Mouse (Mus musculus) intestine, embryonic 16.5 days (tissue): ENCODE measurements around the gene Golga7b. TPM values are rescaled to one million over a fixed set of nuclear protein-coding genes. Genes with fewer than 3 reads are reported as not detected.

Experiments
- ATAC-seq: fragments of 200-750 bp; cut with Nextera tagmentation; 2 replicates; pipeline ENCODE4 v1.8.0; 2017; ENCODE audit warnings: moderate TSS enrichment, moderate library complexity
- H3K27ac ChIP-seq: fragments of 300-500 bp; sonication (generic); 2 replicates; pipeline ENCODE4 v1.5.1; 2014; ENCODE audit warnings: mild to moderate bottlenecking, low read length
- H3K27me3 ChIP-seq: fragments of 300-500 bp; sonication (generic); replicated peaks from 2 replicates; pipeline ENCODE4 v1.6.1; 2014; ENCODE audit warnings: low read length, control low read depth, mixed read lengths; ENCODE audit not compliant: control insufficient read depth, insufficient read depth
- H3K36me3 ChIP-seq: fragments of 300-500 bp; sonication (generic); 2 replicates; pipeline ENCODE4 v1.6.1; 2014; ENCODE audit warnings: low read length, control low read depth; ENCODE audit not compliant: control insufficient read depth, insufficient read depth
- H3K4me1 ChIP-seq: fragments of 300-500 bp; sonication (generic); 2 replicates; pipeline ENCODE4 v1.6.1; 2014; ENCODE audit warnings: low read length, control low read depth, mixed read lengths; ENCODE audit not compliant: control insufficient read depth, insufficient read depth
- H3K4me2 ChIP-seq: fragments of 300-500 bp; sonication (generic); 2 replicates; pipeline ENCODE4 v1.6.1; 2014; ENCODE audit warnings: low read depth, low read length, control low read depth
- H3K4me3 ChIP-seq: fragments of 300-500 bp; sonication (generic); 2 replicates; pipeline ENCODE4 v1.5.1; 2014; ENCODE audit warnings: mild to moderate bottlenecking, low read length
- H3K9ac ChIP-seq: fragments of 300-500 bp; sonication (generic); 2 replicates; pipeline ENCODE4 v1.6.1; 2014; ENCODE audit warnings: low read depth, low read length
- H3K9me3 ChIP-seq: fragments of 300-500 bp; sonication (generic); 2 replicates; pipeline ENCODE4 v1.6.1; 2016; ENCODE audit warnings: low read length, control low read depth; ENCODE audit not compliant: control insufficient read depth
- WGBS: fragments of 180-500 bp; shearing (Covaris S2); extraction: QIAGEN DNeasy Blood & Tissue Kit; methylation state at CpG from one replicate; pipeline ENCODE4 v1.1.7; 2014; 5-methylcytosine and 5-hydroxymethylcytosine counted together
- polyA plus RNA-seq: library from polyadenylated mRNA; unstranded; fragments of >200 nt; fragmentation: Nextera tagmentation; extraction: Ambion mirVana; gene quantifications from 2 replicates; pipeline ENCODE4 v1.2.1, GENCODE M21; 2015

Gene Golga7b
- polyA plus RNA-seq, 1 experiment from 2014 or later: 1.2 TPM

- WGBS: 73% methylated on average over 8 of the region's 8 CpGs
Observed at GRCm38 (mm10) chr19:42260486-42260885, 13.1 kb downstream of the Golga7b start.

GRCm38 (mm10) chr19:42263524-42263923 is 16.1 kb downstream of the Golga7b start:
- Histone ChIP-seq H3K4me2 (no peak overlapping the region), H3K4me3 (no peak overlapping the region), H3K27ac (no peak overlapping the region), H3K9me3 (no peaks in the 10 kb centered on the region), H3K9ac (no peak overlapping the region), H3K27me3 (no peaks in the 10 kb centered on the region), H3K36me3 (no peaks in the 10 kb centered on the region), H3K4me1 (no peaks in the 10 kb centered on the region)
- ATAC-seq: no peak
- 47% methylated on average over 3 of the region's 3 CpGs for WGBS

More at GRCm38 (mm10) chr19:42260486-42260885, 13.1 kb downstream of the Golga7b start:
- H3K27ac ChIP-seq: no peak overlapping the region
- no peak for ATAC-seq
- no peaks in the 10 kb centered on the region for H3K9me3 ChIP-seq
- no peak overlapping the region for H3K4me2 ChIP-seq
- H3K4me1 ChIP-seq: no peaks in the 10 kb centered on the region
- no peak overlapping the region for H3K4me3 ChIP-seq
- H3K9ac ChIP-seq: no peak overlapping the region
- H3K36me3 ChIP-seq: no peaks in the 10 kb centered on the region
- no peaks in the 10 kb centered on the region for H3K27me3 ChIP-seq

- no peaks in the 10 kb centered on the region for H3K36me3 ChIP-seq
- H3K27me3 ChIP-seq: no peaks in the 10 kb centered on the region
- H3K9ac ChIP-seq: no peak overlapping the region; the same call in 1 of the 2 replicates
- ATAC-seq: no peak
- H3K4me1 ChIP-seq: no peaks in the 10 kb centered on the region
- 0 out of 2 replicates have a peak overlapping the region, but pooled peaks have one; percentile 19 for H3K4me3 ChIP-seq
- peak overlapping the region; percentile 44 for H3K4me2 ChIP-seq
- H3K9me3 ChIP-seq: no peaks in the 10 kb centered on the region
- 3% methylated on average over 19 of the region's 19 CpGs for WGBS
- H3K27ac ChIP-seq: no peak overlapping the region
Observed at GRCm38 (mm10) chr19:42268337-42268736, 21.0 kb downstream of the Golga7b start.

- H3K4me3 ChIP-seq: no peak overlapping the region
- ATAC-seq: no peak
- 61% methylated on average over 6 of the region's 6 CpGs for WGBS
Observed at GRCm38 (mm10) chr19:42270119-42270518, 22.7 kb downstream of the Golga7b start.

GRCm38 (mm10) chr19:42271182-42271581 is 23.8 kb downstream of the Golga7b start:
- Histone ChIP-seq H3K4me2 (no peak overlapping the region), H3K36me3 (no peaks in the 10 kb centered on the region), H3K27ac (no peak overlapping the region), H3K9ac (no peak overlapping the region), H3K4me1 (no peaks in the 10 kb centered on the region), H3K27me3 (no peaks in the 10 kb centered on the region), H3K9me3 (no peaks in the 10 kb centered on the region), H3K4me3 (no peak overlapping the region)
- no peak for ATAC-seq
- 84% methylated on average over 7 of the region's 7 CpGs for WGBS

More at GRCm38 (mm10) chr19:42270119-42270518, 22.7 kb downstream of the Golga7b start:
- no peak overlapping the region for H3K4me2 ChIP-seq
- H3K36me3 ChIP-seq: no peaks in the 10 kb centered on the region
- no peak overlapping the region for H3K9ac ChIP-seq
- no peaks in the 10 kb centered on the region for H3K4me1 ChIP-seq
- no peak overlapping the region for H3K27ac ChIP-seq
- H3K9me3 ChIP-seq: no peaks in the 10 kb centered on the region
- no peaks in the 10 kb centered on the region for H3K27me3 ChIP-seq

GRCm38 (mm10) chr19:42272003-42272963 is 24.9 kb downstream of the Golga7b start:
- Histone ChIP-seq H3K9ac (no peak overlapping the region), H3K4me2 (no peak overlapping the region), H3K27ac (no peak overlapping the region), H3K27me3 (no peaks in the 10 kb centered on the region), H3K9me3 (no peaks in the 10 kb centered on the region), H3K4me3 (no peak overlapping the region), H3K4me1 (no peaks in the 10 kb centered on the region), H3K36me3 (no peaks in the 10 kb centered on the region)
- WGBS: 42% methylated on average over 14 of the region's 14 CpGs
- ATAC-seq: no peak

GRCm38 (mm10) chr19:42277288-42277687 is 29.9 kb downstream of the Golga7b start:
- no peak for ATAC-seq
- H3K9ac ChIP-seq: no peak overlapping the region
- 73% methylated on average over 6 of the region's 6 CpGs for WGBS
- H3K27me3 ChIP-seq: no peaks in the 10 kb centered on the region
- no peaks in the 10 kb centered on the region for H3K36me3 ChIP-seq
- no peak overlapping the region for H3K4me3 ChIP-seq
- no peaks in the 10 kb centered on the region for H3K4me1 ChIP-seq
- H3K27ac ChIP-seq: no peak overlapping the region
- no peaks in the 10 kb centered on the region for H3K9me3 ChIP-seq
- no peak overlapping the region for H3K4me2 ChIP-seq

- Histone ChIP-seq H3K4me2 (no peak overlapping the region), H3K4me1 (no peaks in the 10 kb centered on the region), H3K36me3 (no peaks in the 10 kb centered on the region), H3K4me3 (no peak overlapping the region), H3K9ac (no peak overlapping the region), H3K27ac (no peak overlapping the region), H3K9me3 (no peaks in the 10 kb centered on the region), H3K27me3 (no peaks in the 10 kb centered on the region)
- no peak for ATAC-seq
- WGBS: 78% methylated on average over 5 of the region's 5 CpGs
Observed at GRCm38 (mm10) chr19:42278461-42278860, 31.1 kb downstream of the Golga7b start.

GRCm38 (mm10) chr19:42279611-42280010 is 32.2 kb downstream of the Golga7b start:
- Histone ChIP-seq H3K9me3 (no peaks in the 10 kb centered on the region), H3K27me3 (no peaks in the 10 kb centered on the region), H3K9ac (no peak overlapping the region), H3K27ac (no peak overlapping the region), H3K4me2 (no peak overlapping the region), H3K36me3 (no peaks in the 10 kb centered on the region), H3K4me1 (no peaks in the 10 kb centered on the region), H3K4me3 (no peak overlapping the region)
- 61% methylated on average over 3 of the region's 3 CpGs for WGBS
- ATAC-seq: no peak
